Mouse (Mus musculus) ES-E14 (cell line): Measurements from ENCODE around the gene Oard1.

Experiments
- HCFC1 ChIP-seq: IDR thresholded peaks from 2 replicates; pipeline ENCODE4 v1.6.1; 2012; ENCODE audit warnings: low read length, inconsistent platforms, borderline replicate concordance; ENCODE audit not compliant: insufficient read depth
- MAFK ChIP-seq: IDR thresholded peaks from 2 replicates; pipeline ENCODE4 v1.6.1; 2014; ENCODE audit warnings: mild to moderate bottlenecking, low read depth, low read length, inconsistent platforms; ENCODE audit not compliant: insufficient read depth
- ZC3H11A ChIP-seq: IDR thresholded peaks from 2 replicates; pipeline ENCODE4 v1.6.1; 2012; ENCODE audit warnings: low read depth, mild to moderate bottlenecking, inconsistent platforms, low read length, borderline replicate concordance
- ZNF384 ChIP-seq: IDR thresholded peaks from 2 replicates; pipeline ENCODE4 v1.6.1; 2012; ENCODE audit warnings: low read depth, low read length, inconsistent platforms

DNA sequence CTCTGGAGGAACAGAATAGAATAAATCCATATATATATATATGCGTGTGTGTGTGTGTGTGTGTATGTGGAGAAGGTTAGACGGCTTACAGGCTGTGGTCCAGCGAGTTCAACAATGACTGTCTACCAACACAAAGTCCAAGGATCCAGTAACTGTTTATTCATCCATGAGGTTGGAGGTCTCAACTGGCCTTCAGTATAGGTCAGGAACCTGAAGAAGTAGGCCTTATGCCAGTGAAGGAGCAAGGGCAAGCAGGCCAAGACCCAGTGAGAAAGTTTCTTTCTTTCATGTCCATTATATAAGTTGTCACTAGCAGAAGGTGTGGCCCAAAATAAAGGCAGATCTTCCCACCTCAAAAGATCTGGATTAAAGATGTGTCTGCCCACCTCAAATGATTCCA lies 7.1 kb upstream of the Oard1 start:
- TF ChIP-seq MAFK (no peak), HCFC1 (no peak), ZC3H11A (no peak), ZNF384 (no peak)
